Mouse (Mus musculus) stomach, postnatal 0 days (tissue): ENCODE results near the gene Mndal.

Experiments used
- CTCF ChIP-seq: IDR thresholded peaks from 2 replicates; pipeline ENCODE4 v1.5.1; 2016; ENCODE audit warnings: antibody characterized with exemption, low read depth, mild to moderate bottlenecking, moderate library complexity
- EP300 ChIP-seq: optimal IDR thresholded peaks from 2 replicates; pipeline ENCODE3; 2016; ENCODE audit warnings: antibody characterized with exemption

GRCm38 (mm10) chr1:173914559-173914958 is 27.7 kb downstream of the Mndal start:
- TF ChIP-seq CTCF (no peak), EP300 (no peak)
